Mouse (Mus musculus): ENCODE measurements around the gene Sipa1.

DNA sequence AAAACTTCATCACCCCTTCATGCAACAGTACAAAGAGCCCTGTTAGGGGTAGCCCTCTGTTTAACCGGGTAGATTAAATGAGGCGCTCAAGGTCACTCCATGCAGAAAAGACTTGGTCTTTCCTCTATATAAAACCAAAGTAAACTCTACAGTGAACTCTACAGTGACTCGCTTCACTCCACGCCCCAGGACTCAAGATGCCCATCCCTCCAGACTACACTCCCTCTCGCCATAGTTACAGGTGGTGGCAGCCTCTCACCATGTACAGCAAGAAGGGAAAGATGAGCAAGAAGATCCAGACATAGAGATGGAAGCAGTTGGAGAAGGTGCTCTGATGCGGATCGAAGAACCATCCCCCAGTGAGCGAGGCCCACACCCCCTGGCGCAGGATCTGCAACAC lies 24.2 kb upstream of the Sipa1 start:
- no peak for TF ChIP-seq POLR2A (IDR thresholded peaks at IDR 0.05; ENCODE audit: insufficient read depth, low read depth, low read length)
- TF ChIP-seq CTCF (IDR thresholded peaks at IDR 0.05) = no peak
